Mouse (Mus musculus) G1E (cell line): ENCODE results near the gene Slc25a25.

ENCODE experiments used
- CTCF ChIP-seq: IDR thresholded peaks from 2 replicates; pipeline ENCODE4 v1.5.1; 2012; ENCODE audit warnings: low read depth, low read length, inconsistent platforms, mixed read lengths
- GATA1 ChIP-seq: IDR thresholded peaks from 2 replicates; pipeline ENCODE4 v1.6.1; 2012; ENCODE audit warnings: borderline replicate concordance, low read length, inconsistent platforms, mixed read lengths
- GATA2 ChIP-seq: IDR thresholded peaks from 2 replicates; pipeline ENCODE4 v1.6.1; 2012; ENCODE audit warnings: low read depth, low read length, inconsistent platforms, borderline replicate concordance
- POLR2AphosphoS5 ChIP-seq: IDR thresholded peaks from 2 replicates; pipeline ENCODE4 v1.6.1; 2012; ENCODE audit warnings: low read depth, low read length, inconsistent platforms; ENCODE audit not compliant: insufficient replicate concordance
- TAL1 ChIP-seq: conservative IDR thresholded peaks from 2 replicates; pipeline ENCODE4 v1.6.1; 2012; ENCODE audit warnings: low read depth, low read length, inconsistent platforms, mixed read lengths

- TF ChIP-seq CTCF, result no peak
- no peak for TF ChIP-seq GATA2
- TF ChIP-seq TAL1, result no peak
- no peak for TF ChIP-seq POLR2AphosphoS5
- TF ChIP-seq GATA1, result no peak
Measured at GRCm38 (mm10) chr2:32430701-32431676, 20.3 kb downstream of the Slc25a25 start.
